Mouse (Mus musculus) cortical plate, adult 2 months (tissue): ENCODE data around the gene Psmd11.
A peak's percentile ranks its signal among the peaks of the same experiment; 100 is the strongest.

Source experiments
- CTCF ChIP-seq: fragments of 200-500 bp; IDR thresholded peaks from 2 replicates; pipeline ENCODE4 v1.5.1; 2011; ENCODE audit warnings: mild to moderate bottlenecking, control low read depth, low read length; ENCODE audit not compliant: insufficient read depth; ENCODE audit errors: extremely low read depth
- POLR2A ChIP-seq: fragments of 200-500 bp; IDR thresholded peaks from 2 replicates; pipeline ENCODE4 v1.6.1; 2011; ENCODE audit warnings: mild to moderate bottlenecking, low read length, control low read depth; ENCODE audit not compliant: insufficient read depth; ENCODE audit errors: extremely low read depth

GRCm38 (mm10) chr11:80481409-80482050, 53.1 kb downstream of the Psmd11 start:
- no peak for TF ChIP-seq CTCF
- 0 out of 2 replicates have a peak, but pooled peaks have one; percentile 31 for TF ChIP-seq POLR2A
